Mouse (Mus musculus): ENCODE data around the gene Sppl3.
"Not testable (repeated sequence)": the region's sequence is repeated elsewhere in the genome, so short reads cannot be mapped to it uniquely, and the experiment has no call there.

Sppl3 gene

DNA sequence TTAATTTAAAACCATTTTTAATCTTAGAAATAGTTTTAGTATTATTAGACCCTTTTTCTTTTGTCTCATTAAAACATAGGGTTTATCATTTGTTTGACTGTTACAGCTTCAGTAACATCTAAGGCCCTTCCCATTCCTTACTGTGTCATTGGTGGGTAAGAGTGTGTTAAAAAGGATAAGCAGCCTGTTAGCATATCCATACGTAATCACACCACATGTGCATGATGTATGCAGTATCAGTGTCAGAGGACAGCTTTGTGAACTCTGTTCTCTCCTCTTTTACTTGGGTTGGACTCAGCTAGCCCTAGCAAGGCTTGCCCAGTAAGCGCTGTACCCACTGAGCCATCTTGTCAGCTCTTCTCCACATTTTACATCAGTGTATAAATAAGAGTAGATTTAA is 26.2 kb downstream of the Sppl3 start:
- no peak for DNase-seq (ENCODE audit: low spot score in 2 of 2)

DNA sequence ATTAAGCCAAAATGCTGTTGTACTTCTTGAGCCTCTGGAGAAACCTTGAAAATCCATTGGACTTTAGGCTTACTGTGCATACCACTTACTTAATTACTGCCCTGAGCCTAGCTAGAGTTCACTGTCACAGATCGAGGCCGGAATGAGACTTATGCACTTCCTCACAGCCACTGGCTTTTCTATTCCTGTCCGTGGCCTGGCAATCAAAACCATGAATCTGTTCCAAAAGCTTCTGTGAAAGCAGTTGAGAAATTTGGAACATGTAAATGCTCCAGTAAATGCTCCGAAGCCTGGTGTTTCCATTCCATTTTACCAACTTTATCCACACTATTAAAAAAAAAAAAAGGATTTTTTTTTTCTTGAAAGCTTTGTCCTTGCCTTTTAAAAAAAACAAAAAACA is 29.8 kb downstream of the Sppl3 start:
- no peak for DNase-seq (ENCODE audit: low spot score in 2 of 2)

DNA sequence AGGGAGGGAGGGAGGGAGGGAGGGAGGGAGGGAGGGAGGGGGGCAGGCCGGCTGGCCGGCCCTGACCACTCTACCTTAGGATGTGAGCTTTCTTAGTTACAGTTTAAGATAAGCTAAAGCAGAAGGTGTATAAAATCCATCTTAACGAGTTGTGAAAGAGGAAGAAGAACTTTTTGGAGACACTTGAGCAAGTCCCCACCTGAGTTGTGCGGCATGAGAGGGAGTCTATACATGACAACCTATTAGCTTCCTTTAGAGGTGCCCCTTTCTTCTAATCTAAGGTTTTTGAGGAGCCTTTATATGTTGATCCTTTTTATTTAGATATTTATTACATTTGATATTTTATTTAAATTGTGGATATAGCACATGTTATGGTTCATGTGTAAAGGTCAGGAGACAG is 32.7 kb downstream of the Sppl3 start:
- no peak for DNase-seq (ENCODE audit: low spot score in 2 of 2)

DNA sequence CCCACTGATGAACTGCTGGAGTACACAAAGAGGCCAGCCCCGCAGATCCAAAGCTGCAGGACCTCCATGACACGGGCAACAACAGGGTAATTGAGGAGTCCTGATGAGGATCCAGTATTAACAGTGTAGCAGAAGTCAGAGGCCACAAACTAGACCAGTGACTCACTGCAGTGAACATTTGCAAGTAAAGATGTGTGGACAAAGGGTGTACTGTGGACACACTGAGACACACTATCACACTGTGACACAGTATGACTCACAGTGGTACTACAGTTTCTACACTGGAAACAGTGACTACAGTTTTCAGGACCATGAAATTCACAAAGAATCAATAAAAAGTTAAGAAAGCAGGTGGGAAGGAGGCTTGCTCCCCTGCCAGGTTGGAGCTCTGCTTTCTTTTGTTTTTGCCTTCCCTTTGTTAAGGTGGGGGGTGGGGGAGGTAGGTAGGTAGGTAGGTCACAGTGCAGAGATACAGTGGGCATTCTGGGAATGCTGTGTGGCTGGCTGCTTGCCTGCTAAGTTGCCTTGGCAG is 34.3 kb downstream of the Sppl3 start:
- no peak for DNase-seq (ENCODE audit: low spot score in 2 of 2)

DNA sequence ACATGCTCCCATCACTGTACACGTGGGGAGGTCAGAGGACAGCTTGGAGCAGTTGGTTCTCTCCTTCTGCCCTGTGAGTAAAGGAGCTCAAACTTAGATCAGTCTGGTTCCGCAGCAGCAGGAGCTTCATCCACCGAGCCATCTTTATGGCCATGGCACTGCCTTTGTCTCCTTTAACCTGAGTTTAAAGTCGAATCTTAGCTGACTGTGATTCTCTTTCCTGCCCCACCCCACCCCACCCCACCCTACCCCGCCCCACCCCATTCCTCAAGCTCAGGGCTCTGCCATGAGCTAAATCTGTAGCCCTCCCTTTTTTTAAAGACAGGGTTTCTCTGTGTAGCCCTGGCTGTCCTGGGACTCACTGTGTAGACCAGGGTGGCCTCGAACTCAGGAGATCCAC is 38.8 kb downstream of the Sppl3 start:
- no peak for DNase-seq (ENCODE audit: low spot score in 2 of 2)

DNA sequence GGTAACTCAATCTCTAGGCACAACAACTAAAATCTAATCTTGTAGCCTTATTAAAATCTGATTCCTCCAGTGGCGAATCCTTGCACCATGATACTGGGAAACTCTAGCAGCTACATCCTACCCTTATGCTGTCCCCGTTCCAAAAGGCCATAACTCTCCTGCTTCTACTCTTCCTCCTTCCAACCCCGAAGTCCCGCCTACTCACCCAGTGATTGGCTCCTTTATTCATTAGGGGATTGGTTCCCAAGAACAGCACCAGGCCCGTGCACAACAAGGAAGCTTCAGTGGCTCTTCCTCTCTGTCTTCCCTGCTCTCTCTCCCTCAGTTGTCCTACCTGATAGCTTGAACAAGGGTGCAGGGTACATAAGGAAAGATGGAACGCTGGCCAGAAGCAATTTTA is 39.8 kb downstream of the Sppl3 start:
- no peak for DNase-seq (ENCODE audit: low spot score in 2 of 2)

DNA sequence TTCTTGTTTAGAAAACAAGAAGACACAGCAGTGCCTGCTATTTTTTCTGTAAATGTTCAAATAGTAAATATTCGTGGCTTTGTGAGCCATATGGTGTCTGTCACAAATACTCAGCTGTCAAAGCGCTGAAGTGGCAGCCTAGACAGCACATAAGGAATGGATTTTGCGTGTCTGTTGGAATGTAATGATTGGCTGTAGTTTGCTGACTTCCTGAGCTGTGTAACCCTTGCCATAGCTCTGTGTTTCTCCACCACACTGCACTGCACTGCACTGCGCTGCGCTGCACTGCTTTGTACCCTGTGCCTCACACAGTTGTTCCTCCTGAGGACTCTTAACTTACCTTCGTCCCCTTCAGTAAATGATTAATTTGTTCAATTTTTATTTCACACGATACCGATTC is 41.6 kb downstream of the Sppl3 start:
- DNase-seq (ENCODE audit: low spot score in 2 of 2) = no peak

DNA sequence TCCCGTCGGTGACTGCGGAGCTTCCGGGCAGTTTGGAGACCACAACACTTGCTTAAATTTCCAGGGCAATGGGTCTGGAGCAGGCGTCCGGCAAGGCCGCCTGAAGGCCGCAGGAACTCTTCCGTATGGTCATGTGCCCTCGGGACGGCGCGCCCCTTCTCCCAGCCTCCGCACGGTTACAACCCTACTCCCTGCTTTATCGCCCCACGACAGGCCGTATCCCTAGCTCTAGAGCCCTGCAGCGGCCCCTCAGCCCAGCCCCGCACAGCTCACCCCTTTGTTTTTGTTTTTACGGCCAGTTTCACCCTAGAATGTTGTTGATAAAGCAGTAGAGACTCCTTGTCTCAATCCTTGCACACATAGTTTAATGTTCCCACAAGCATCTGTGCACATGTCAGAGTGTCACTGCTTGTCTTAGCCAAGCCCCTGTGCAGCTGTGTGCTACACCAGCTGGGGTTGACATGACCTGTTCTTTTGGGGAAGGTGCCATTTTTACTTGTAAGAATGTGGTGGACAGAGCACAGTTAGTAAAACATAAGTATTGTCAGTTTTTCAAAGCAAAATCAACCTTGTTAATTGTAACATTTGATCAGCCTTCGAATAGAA is 43.0 kb downstream of the Sppl3 start:
- DNase-seq (ENCODE audit: low spot score in 2 of 2) = no peak

DNA sequence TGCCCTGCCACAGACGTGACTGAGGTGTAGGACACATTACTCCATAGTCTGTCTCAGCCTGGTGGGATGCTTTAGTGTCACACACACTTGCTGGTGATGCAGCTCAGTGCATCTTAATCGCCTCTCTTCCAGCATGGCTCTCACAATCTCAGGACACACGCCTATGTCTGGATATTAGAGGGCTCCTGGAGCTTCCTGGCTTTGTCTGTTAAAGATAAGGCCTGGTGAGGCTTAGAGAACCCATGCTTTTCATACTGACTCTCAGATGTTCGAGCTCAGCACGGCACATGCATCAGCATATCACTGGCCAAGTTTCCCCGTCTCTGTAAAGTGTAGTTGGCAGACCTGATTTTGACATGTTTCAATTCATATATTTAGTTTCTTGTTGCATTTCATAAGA is 44.5 kb downstream of the Sppl3 start:
- no peak for DNase-seq (ENCODE audit: low spot score in 2 of 2)

DNA sequence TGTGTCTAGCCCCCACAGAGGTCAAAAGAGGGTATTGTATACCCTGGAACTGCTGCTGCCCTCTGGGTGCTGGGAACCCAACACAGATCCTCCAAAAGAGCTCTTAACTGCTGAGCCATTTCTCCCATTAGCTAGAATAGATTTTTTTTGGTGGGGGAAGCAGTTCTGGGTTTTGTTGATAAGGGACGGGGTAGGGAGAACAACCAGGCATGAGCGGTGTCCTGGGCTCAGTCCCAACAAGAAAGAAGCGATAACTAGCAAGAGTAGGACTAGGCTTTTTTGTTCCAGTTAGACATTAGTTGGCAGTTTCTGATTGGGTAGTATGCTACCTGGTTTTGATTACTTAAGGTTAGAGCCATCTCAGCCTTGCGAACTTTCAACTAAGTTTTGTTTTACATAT is 46.2 kb downstream of the Sppl3 start:
- DNase-seq (ENCODE audit: low spot score in 2 of 2) = no peak

DNA sequence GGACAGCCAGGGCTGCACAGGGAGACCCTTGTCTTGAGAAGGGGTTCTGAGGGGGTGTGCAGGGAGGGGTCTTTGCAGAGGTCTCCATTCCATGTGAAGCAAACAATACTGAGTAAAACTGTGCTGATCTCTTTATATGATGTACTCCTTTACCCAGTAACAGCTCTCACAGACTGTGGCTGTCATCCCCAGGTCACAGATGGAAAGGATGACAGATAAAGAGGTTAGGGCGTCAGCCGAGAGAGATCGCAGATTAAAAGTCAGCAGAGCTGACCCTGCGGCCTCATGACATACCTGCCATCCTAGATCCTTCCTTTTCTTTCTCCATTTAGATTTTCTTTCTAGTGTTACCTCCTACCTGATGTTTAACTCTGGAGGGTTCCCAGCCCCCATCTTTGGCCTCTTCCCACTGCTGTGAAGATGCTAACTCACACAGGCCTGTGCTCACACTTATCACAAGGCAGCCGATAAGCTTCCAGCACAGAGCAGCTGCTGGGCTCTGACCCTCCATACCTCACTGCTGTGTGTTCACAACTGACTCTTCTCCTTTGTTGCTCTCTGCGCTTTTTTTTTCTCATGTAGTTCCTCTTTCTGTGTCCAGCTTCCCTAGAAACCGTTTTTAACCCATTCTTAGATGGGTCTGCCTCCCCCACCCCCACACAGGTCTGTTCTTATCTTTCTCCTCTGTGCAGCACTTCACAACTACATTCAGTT is 47.8 kb downstream of the Sppl3 start:
- DNase-seq (ENCODE audit: low spot score in 2 of 2) = no peak

DNA sequence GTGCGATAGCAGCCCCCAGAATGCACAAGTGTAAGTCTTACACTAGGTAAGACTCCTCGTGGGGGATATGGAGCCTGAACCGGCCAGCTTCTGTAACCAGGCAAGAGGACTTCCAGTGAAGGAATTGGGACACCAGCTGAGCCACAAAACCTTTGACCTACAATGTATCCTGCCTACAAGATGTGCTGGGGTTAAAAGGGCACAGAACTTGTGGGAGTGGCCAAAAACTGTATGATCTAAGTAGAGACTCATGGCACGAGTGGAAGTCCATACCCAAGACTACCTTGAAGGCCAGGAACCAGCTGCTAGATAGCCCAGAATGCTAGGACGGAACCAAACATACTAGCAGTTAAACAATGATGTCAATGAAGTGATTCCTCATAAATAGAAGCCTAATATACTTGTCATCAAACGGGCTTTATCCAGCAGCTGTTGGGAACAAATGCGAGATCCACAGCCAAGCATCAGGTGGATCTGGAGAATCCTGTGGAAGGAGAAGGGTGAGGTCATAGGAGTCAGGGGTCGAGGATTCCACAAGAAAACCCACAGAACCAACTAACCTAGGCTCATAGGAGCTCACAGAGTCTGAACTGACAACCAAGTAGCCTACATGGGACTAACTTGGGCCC is 49.2 kb downstream of the Sppl3 start:
- DNase-seq (ENCODE audit: low spot score in 2 of 2) = no peak

DNA sequence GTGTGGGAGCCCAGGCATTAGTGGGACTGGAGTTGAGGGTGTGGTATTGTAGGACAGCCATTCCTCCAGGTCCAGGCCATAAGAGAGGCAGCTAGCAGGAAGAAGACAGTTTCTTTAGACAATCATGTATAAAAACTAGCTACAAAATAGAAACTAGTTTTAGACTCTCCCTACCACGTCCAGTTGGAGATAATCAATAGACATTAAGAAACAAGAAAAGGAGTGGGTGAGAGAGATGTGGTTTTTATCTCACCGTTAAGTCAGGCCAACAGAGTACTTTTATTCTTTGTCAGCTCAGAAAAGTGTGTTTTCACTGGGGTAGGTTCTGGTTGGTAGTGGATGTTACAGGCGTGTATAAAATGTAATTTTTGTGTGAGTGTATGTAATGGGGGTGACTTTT is 50.0 kb downstream of the Sppl3 start:
- no peak for DNase-seq (ENCODE audit: low spot score in 2 of 2)

DNA sequence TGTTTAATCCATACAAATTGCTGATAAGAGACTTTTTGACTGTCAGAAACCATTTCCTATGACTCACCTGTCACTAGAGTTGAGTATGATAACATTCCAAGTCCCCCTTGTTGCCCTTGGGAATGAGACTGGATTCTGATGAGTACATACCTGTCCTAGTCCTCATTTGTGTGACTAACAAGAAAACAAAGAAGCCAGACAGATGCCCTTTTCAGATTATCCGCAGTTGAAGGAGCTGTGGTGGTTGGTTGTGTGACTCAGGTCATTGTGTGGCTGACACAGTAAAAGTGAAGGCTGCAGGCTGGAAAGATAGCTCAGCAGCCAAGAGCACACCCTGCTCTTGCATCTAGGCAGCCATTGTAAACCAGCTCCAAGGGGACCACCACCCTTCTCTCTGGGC is 51.6 kb downstream of the Sppl3 start:
- no peak for DNase-seq (ENCODE audit: low spot score in 2 of 2)

DNA sequence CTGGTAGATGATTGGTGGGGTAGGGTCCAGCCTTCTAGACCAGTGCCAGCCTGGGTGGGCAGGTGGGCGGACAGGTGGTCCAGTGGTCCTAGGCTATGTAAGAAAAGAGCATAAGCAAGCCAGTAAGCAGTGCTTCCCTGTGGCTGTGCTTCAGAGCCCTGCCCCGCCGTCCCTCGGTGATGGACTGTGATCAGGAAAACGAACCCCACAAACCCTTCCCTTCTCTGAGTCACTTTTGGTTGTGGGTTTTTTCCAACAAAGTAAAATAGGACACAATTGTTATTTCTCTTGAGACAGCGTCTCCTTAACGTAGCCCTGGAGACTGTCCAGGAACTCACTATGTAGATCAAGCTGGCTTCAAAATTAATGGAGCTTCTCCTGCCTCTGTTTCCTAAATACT is 52.5 kb downstream of the Sppl3 start:
- DNase-seq (ENCODE audit: low spot score in 2 of 2) = no peak

DNA sequence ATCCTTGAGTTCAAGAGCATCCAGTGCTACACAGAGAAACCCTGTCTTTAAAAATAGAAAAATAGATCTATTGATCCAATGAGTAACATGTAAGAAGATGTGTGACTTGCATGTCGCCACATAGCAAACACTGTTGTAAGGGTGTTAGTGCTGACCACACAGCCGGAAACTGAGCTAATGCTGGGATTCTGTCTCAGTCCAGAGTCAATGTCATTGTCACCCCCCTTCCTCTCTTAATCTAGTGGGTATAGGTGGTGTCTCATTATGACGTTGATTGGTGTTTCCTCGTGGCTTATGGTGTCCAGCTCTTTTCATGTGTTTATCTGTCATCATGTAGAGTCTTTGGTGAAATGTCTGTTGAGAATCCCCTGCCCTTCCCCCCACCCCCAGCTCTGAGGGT is 55.3 kb downstream of the Sppl3 start:
- no peak for DNase-seq (ENCODE audit: low spot score in 2 of 2)

DNA sequence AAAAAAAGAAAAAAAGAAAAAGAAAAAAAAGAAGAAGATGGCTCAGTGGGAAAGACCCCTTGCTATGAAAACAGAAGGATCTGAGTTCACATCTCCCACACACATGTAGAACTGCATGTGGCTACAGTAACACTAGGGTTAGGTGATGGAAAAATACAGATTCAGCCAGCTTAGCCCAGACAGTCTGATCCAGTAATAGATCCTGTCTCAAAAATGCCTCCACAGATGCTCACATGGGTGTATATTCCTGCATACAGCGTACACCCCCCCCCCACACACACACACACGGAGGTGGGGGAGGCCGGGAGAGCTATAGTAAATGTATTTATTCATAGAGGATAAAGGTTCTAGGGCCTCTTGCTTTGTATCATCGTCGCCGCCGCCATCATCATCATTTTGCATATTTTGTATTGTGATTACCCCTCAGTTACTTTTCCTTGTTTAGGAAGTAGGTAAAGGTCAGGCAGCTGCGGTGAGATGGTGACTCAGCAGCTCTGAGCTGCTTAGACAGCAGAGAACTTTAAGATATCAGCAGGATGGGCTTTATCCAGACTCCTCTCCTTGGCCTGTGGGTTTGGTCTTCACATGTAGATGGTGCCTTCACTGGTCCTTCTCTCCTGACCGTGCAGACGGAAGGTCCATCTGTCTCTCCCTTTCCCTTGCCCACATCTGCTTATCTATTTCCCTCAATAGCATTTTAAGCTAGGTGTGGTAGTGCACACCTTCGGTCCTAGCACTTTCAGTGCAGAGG is 57.9 kb downstream of the Sppl3 start:
- no peak for DNase-seq (ENCODE audit: low spot score in 2 of 2)

DNA sequence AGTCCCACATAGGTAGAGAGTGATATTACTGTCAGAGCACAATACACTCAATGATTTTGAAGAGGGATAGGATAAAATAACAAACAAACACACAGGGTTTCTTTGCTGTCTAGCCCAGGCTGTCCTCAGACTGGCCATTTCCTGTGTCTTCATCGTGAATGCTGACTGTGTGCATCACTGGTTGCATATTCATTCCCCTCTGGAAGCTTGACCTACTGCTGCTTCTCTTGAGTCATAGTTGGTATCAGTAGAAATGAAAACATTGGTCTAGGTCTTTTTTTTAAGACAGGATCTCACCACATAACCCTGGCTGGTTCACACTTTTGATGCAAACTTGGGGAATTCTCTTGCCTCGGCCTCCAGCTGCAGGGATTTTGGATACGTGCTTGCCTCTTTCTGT is 58.7 kb downstream of the Sppl3 start:
- DNase-seq (ENCODE audit: low spot score in 2 of 2) = no peak

DNA sequence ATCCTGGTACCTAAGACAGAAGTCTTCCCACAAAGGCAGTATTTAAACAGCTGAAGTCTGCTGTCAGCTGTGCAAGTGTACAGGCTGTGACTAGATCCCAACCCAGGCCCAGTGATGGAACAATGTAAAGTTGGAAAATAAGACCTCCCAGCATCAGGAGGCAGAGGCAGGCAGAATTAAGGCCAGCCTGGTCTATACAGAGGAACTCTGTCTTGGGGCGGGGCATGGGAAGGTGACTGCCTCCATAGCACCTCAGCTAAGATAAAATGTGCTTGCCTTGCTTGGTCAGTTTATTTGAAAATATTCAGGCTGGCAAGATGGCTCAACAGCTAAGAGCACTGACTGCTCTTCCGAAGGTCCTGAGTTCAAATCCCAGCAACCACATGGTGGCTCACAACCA is 59.5 kb downstream of the Sppl3 start:
- DNase-seq (ENCODE audit: low spot score in 2 of 2) = no peak

DNA sequence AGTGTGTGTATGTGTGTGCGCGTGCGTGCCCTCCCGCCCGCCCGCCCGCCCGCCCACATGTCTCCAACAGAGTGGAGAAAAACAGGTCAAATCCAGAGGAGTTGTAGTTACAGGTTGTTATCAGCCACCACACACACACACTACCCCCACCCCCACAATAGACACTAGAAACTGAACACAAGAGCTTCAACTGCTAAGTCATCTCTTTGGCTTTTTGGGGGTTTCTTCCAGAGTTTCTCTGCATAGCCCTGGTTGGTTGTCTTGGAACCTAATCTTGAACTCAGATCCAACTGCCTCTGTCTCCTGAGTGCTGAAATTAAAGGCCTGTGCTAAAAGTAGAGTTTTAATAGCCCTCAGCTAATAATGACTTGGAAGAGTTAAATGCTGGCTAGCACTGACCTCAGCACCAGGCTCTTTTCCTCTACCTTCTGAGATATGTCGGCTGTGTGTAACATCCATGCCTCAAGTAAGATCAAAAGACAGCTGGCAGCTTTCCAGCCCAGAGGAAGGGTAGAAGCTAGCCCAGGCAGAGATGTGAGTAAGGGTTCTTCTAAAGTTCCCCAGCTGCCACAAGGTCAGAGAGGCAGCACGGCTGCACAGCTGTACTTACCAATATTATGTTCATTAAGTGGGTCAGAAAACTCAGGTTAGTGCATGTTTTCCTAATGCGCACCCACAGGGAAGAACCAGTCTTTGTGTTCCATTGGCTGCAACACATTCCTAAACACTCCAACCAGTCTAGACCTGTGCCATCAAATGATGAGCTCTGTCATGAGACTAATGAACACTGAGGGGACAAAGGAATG is 60.4 kb downstream of the Sppl3 start:
- DNase-seq (ENCODE audit: low spot score in 2 of 2) = no peak

DNA sequence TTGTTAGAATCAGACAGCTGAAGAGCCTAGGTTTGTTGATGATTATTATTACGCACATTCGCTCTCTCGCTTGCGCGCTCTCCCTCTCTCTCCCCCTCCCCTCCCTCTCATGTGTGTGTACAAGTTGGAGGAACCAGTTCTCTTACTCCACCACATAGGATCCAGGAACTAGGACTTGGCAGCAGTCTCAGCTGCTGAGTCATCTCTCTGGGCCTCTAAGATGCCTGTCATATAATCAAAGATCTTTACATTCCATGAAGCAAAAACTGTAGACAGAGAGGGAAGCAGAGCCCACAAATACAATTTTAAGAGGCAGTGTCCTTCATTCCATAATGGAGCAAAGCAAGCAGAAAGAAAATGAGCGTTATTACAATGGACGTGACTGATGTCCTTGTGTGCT is 61.2 kb downstream of the Sppl3 start:
- DNase-seq (ENCODE audit: low spot score in 2 of 2) = no peak

DNA sequence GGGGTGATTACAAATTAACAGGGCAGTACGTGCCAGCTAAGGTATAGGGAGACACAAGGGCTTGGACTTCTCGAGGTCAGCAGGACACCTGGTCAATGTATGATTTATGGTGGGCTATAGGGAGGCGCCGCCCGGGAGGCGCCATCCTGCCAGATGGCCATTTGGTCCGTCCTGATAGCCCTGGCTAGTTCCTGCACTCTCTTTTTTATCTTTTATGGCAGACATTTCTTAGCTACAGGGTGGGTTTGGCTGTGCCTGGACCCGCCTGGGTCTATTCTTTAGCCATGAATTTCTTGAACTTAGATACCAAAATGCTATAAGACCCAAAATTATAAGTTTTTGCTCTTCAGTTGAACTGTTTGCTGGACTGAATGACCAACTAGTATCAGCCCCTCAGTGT is 62.4 kb downstream of the Sppl3 start:
- not testable (repeated sequence) for DNase-seq (ENCODE audit: low spot score in 2 of 2)

Measured in urinary bladder, postnatal 4 days (tissue).